Mouse (Mus musculus) forebrain, embryonic 12.5 days (tissue): Measurements from ENCODE around the gene Serpinb6d. TPM values are rescaled to one million over a fixed set of nuclear protein-coding genes. Genes with fewer than 3 reads are reported as not detected.

ENCODE experiments used
- ATAC-seq: fragments of 200-750 bp; cut with Nextera tagmentation; 2 replicates; pipeline ENCODE4 v1.8.0; 2017; ENCODE audit warnings: moderate TSS enrichment; ENCODE audit not compliant: low FRiP score
- H3K27ac ChIP-seq: fragments of 300-500 bp; sonication (generic); 2 replicates; pipeline ENCODE4 v1.5.1; 2016; ENCODE audit warnings: mild to moderate bottlenecking
- H3K27me3 ChIP-seq: fragments of 300-500 bp; sonication (generic); 2 replicates; pipeline ENCODE4 v1.6.1; 2016; ENCODE audit warnings: mild to moderate bottlenecking
- H3K36me3 ChIP-seq: fragments of 300-500 bp; sonication (generic); replicated peaks from 2 replicates; pipeline ENCODE4 v1.6.1; 2016; ENCODE audit warnings: mild to moderate bottlenecking
- H3K4me1 ChIP-seq: fragments of 300-500 bp; sonication (generic); 2 replicates; pipeline ENCODE4 v1.6.1; 2016
- H3K4me2 ChIP-seq: fragments of 300-500 bp; sonication (generic); 2 replicates; pipeline ENCODE4 v1.6.1; 2016; ENCODE audit warnings: mild to moderate bottlenecking, moderate library complexity
- H3K4me3 ChIP-seq: fragments of 300-500 bp; sonication (generic); replicated peaks from 2 replicates; pipeline ENCODE4 v1.5.1; 2016; ENCODE audit warnings: mild to moderate bottlenecking
- H3K9ac ChIP-seq: fragments of 300-500 bp; sonication (generic); 2 replicates; pipeline ENCODE4 v1.6.1; 2016; ENCODE audit warnings: mild to moderate bottlenecking
- H3K9me3 ChIP-seq: fragments of 300-500 bp; sonication (generic); 2 replicates; pipeline ENCODE4 v1.6.1; 2016
- WGBS: fragments of 180-500 bp; shearing (Covaris S2); methylation state at CpG from one replicate; pipeline ENCODE4 v1.1.7; 2016; 5-methylcytosine and 5-hydroxymethylcytosine counted together
- polyA plus RNA-seq: library from polyadenylated mRNA; unstranded; fragments of >200 nt; fragmentation: Nextera tagmentation; extraction: Ambion mirVana; gene quantifications from 2 replicates; pipeline ENCODE4 v1.2.1, GENCODE M21; 2016

Serpinb6d gene
- polyA plus RNA-seq = not detected in 2 replicates

DNA sequence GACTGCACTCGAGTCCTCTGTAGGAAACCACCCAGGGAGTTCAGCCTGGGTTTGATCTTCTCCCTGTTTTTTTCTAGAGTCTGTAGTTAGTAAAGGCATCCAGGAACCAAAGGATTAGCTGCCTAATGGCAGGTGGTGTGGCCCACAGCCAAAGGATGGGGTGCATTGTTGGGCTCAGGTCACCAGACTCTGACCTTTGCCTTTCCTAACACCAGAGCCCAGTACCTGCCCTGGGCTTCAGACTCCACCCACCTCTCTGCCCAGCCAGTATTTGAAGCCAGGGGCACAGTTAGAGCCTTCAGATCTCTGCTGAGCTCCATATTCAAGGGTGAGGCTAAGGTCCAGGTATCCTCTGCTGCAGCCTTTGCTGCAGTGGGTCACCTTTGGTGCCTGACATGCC, at the start of gene Serpinb6d:
Gene Serpinb6d (plus strand): TSS at position 301 of the 400 bp plus-strand sequence.
- WGBS = 58% methylated on average over 1 of the region's 1 CpGs
- no peaks in the 10 kb centered on the region for H3K36me3 ChIP-seq
- no peak for ATAC-seq
- H3K4me1 ChIP-seq = no peaks in the 10 kb centered on the region
- no peaks in the 10 kb centered on the region for H3K27me3 ChIP-seq
- no peak within 1 kb of the TSS for H3K4me3 ChIP-seq
- H3K4me2 ChIP-seq = no peak within 1 kb of the TSS
- no peak within 1 kb of the TSS for H3K27ac ChIP-seq
- peaks cover 37% of the 10 kb centered on the region for H3K9me3 ChIP-seq
- no peak within 1 kb of the TSS for H3K9ac ChIP-seq

DNA sequence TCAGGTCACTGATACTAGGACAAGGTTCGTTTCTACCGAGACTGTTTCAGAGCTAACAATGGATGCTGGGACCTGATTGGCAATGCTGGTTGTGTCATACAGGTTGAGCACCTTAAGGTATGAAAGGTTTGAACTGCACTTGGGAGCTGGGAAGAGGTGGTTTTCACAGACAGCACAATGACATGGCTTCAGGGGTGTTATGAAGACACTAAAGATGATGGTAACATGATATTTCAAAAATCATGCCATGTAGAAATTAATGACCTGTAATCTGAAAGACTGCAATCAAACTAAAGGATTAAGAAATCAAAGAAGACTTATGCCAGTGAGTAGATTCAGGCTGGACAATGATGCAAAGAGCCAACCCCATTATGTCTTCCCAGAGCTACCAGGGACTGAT, 38.3 kb upstream of the Serpinb6d start:
- H3K4me1 ChIP-seq = no peaks in the 10 kb centered on the region
- no peak overlapping the region for H3K4me2 ChIP-seq
- no peak overlapping the region for H3K27ac ChIP-seq
- H3K9ac ChIP-seq = no peak overlapping the region
- H3K27me3 ChIP-seq = no peaks in the 10 kb centered on the region
- 91% methylated on average over 2 of the region's 2 CpGs for WGBS
- H3K9me3 ChIP-seq = peaks cover 39% of the 10 kb centered on the region
- no peak overlapping the region for H3K4me3 ChIP-seq
- no peak for ATAC-seq
- H3K36me3 ChIP-seq = no peaks in the 10 kb centered on the region

DNA sequence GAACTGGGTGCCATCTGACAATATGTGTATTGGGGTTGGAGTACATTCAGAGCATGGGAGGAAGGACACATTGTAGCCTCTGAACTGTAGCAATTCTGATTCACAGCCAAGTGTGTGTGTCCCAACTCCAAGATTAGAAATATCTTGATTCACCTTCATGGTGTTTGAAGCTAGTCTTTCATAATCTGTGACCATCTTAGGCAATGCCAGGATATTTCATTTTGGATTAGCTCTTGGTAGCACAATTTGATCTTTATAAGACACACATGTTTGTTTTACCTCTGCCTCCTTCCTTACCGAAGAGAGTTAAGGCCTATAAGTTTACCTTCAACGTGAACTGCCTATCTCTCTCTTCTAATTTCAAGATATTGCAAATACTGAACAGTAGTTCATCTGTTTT, 18.7 kb upstream of the Serpinb6d start:
- Histone ChIP-seq H3K4me3 (no peak overlapping the region), H3K27ac (no peak overlapping the region), H3K9ac (no peak overlapping the region), H3K4me1 (no peaks in the 10 kb centered on the region), H3K9me3 (peaks cover 28% of the 10 kb centered on the region), H3K36me3 (no peaks in the 10 kb centered on the region), H3K4me2 (no peak overlapping the region), H3K27me3 (no peaks in the 10 kb centered on the region)
- WGBS = 74% methylated on average over 2 of the region's 2 CpGs
- ATAC-seq = no peak

DNA sequence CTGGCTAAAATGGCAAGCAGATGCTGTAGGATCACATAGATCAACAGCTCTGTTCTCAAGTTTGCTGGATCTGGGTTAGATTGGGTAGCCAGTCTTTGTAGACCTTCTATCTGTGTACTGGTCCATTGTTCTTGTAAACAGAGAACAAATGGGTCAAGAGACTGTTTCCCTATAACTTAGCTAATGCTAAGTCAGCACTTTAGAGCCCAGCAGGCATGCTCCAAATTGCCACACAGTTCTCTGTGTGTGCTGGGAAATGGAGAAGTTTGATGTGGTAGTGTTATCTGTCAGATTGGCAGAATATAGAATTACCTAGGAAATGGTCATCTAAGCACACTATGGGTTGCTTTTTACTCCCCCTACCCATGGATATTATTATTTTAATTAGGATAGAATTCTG, 1.3 kb downstream of the Serpinb6d start:
- Histone ChIP-seq H3K36me3 (no peaks in the 10 kb centered on the region), H3K27ac (no peak overlapping the region), H3K9ac (no peak overlapping the region), H3K4me1 (no peaks in the 10 kb centered on the region), H3K4me3 (no peak overlapping the region), H3K27me3 (no peaks in the 10 kb centered on the region), H3K9me3 (peaks cover 37% of the 10 kb centered on the region), H3K4me2 (no peak overlapping the region)
- ATAC-seq = no peak

DNA sequence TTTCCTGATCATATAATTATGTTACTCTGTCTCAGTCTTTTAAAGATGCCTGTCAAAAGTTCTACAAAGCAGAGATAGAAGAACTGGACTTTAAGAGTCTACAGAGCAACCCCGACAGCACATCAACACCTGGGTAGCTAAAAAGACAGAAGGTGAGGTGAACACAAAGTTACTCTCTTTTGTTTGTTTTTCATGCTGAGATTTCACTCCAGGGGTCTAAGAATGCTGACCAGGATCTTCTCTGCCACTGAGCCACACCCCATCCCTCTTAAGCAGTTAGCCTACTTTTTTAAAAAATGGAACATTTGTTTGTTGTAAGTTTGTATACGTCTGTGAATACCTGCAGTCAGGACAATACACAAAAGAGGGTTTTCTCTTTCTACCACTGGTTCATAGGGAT, 59.1 kb downstream of the Serpinb6d start:
- H3K4me3 ChIP-seq = no peak overlapping the region
- 84% methylated on average over 2 of the region's 2 CpGs for WGBS
- no peak overlapping the region for H3K4me2 ChIP-seq
- H3K27me3 ChIP-seq = no peaks in the 10 kb centered on the region
- H3K4me1 ChIP-seq = no peaks in the 10 kb centered on the region
- H3K9ac ChIP-seq = no peak overlapping the region
- H3K27ac ChIP-seq = no peak overlapping the region
- no peaks in the 10 kb centered on the region for H3K36me3 ChIP-seq
- peaks cover 31% of the 10 kb centered on the region; the same call in 1 of the 2 replicates for H3K9me3 ChIP-seq
- ATAC-seq = no peak

Other genes starting within 250 kb of the Serpinb6d start
- not detected in 2 replicates for gene Serpinb9g, start 176.6 kb upstream of the Serpinb6d start, polyA plus RNA-seq
- not detected in 2 replicates for gene Serpinb6e, start 182.0 kb downstream of the Serpinb6d start, polyA plus RNA-seq
- 0.19 TPM in 2 replicates for gene Serpinb6c, start 244.3 kb downstream of the Serpinb6d start, polyA plus RNA-seq